Mouse (Mus musculus) T-helper 17 cell (primary cell): Measurements from ENCODE around the gene Gm15737.

Experiments
- in situ Hi-C, 2 experiments: fragments of 300-600 bp; cut with MboI, MseI; formaldehyde crosslinking; loops; 1 replicate in 1 of 2; 2 replicates in 1 of 2; pipeline ENCODE4 v1.15.1; 2025; ENCODE audit warnings: high pct_unique_total_duplicates in 2 of 2

Gm15737 gene

GRCm38 (mm10) chr6:92869089-92869581 is at the start of gene Gm15737:
Gm15737 (plus strand) TSS chr6:92869357.
- in situ Hi-C loops: no loop called here

GRCm38 (mm10) chr6:92821606-92822005 is 47.6 kb upstream of the Gm15737 start:
- in situ Hi-C loops: no loop called here

- in situ Hi-C loops: no loop called here
Measured at GRCm38 (mm10) chr6:92822006-92822405, 47.2 kb upstream of the Gm15737 start.

GRCm38 (mm10) chr6:92823991-92824390 is 45.2 kb upstream of the Gm15737 start:
- in situ Hi-C loops: no loop called here

- in situ Hi-C loops: no loop called here
Measured at GRCm38 (mm10) chr6:92826561-92826960, 42.6 kb upstream of the Gm15737 start.

GRCm38 (mm10) chr6:92827360-92827759 is 41.8 kb upstream of the Gm15737 start:
- in situ Hi-C loops: no loop called here

- in situ Hi-C loops: no loop called here
Measured at GRCm38 (mm10) chr6:92829148-92829547, 40.0 kb upstream of the Gm15737 start.

GRCm38 (mm10) chr6:92831106-92831505 is 38.1 kb upstream of the Gm15737 start:
- in situ Hi-C loops: loop anchor here in 1 of 2 experiments (10.0 kb wide), 1 partner anchor 996 kb away; no protein-coding TSS in a partner anchor

GRCm38 (mm10) chr6:92842000-92842399 is 27.2 kb upstream of the Gm15737 start:
- in situ Hi-C loops: no loop called here

- in situ Hi-C loops: no loop called here
Measured at GRCm38 (mm10) chr6:92843474-92843873, 25.7 kb upstream of the Gm15737 start.

GRCm38 (mm10) chr6:92845898-92846297 is 23.3 kb upstream of the Gm15737 start:
- in situ Hi-C loops: no loop called here

GRCm38 (mm10) chr6:92846614-92847013 is 22.5 kb upstream of the Gm15737 start:
- in situ Hi-C loops: no loop called here

GRCm38 (mm10) chr6:92849208-92849607 is 19.9 kb upstream of the Gm15737 start:
- in situ Hi-C loops: no loop called here

GRCm38 (mm10) chr6:92850250-92850649 is 18.9 kb upstream of the Gm15737 start:
- in situ Hi-C loops: no loop called here

GRCm38 (mm10) chr6:92854873-92855272 is 14.3 kb upstream of the Gm15737 start:
- in situ Hi-C loops: no loop called here

GRCm38 (mm10) chr6:92857761-92858160 is 11.4 kb upstream of the Gm15737 start:
- in situ Hi-C loops: no loop called here

- in situ Hi-C loops: no loop called here
Measured at GRCm38 (mm10) chr6:92858721-92859510, 10.2 kb upstream of the Gm15737 start.

GRCm38 (mm10) chr6:92860285-92860912 is 8.8 kb upstream of the Gm15737 start:
- in situ Hi-C loops: no loop called here

- in situ Hi-C loops: no loop called here
Measured at GRCm38 (mm10) chr6:92862599-92862998, 6.6 kb upstream of the Gm15737 start.

GRCm38 (mm10) chr6:92869582-92870219 is 544 bp downstream of the Gm15737 start:
- in situ Hi-C loops: no loop called here

- in situ Hi-C loops: no loop called here
Measured at GRCm38 (mm10) chr6:92871813-92872212, 2.7 kb downstream of the Gm15737 start.

GRCm38 (mm10) chr6:92872766-92873165 is 3.6 kb downstream of the Gm15737 start:
- in situ Hi-C loops: no loop called here
